Mouse (Mus musculus) liver, embryonic 13.5 days (tissue): ENCODE data around the gene Nabp2. TPM values are rescaled to one million over a fixed set of nuclear protein-coding genes. Genes with fewer than 3 reads are reported as not detected.

ENCODE experiments used
- ATAC-seq: fragments of 200-750 bp; cut with Nextera tagmentation; 2 replicates; pipeline ENCODE4 v1.8.0; 2017; ENCODE audit warnings: low read depth, mild to moderate bottlenecking, moderate number of reproducible peaks, moderate library complexity
- DNase-seq: peaks from one replicate; pipeline ENCODE4 v3.0.0; 2022
- H3K27ac ChIP-seq: fragments of 300-500 bp; sonication (generic); 2 replicates; pipeline ENCODE4 v1.5.1; 2015; ENCODE audit warnings: moderate library complexity, mild to moderate bottlenecking, inconsistent platforms
- H3K27me3 ChIP-seq: fragments of 300-500 bp; sonication (generic); 2 replicates; pipeline ENCODE4 v1.6.1; 2015; ENCODE audit warnings: mild to moderate bottlenecking, inconsistent platforms
- H3K36me3 ChIP-seq: fragments of 300-500 bp; sonication (generic); 2 replicates; pipeline ENCODE4 v1.6.1; 2015; ENCODE audit warnings: mild to moderate bottlenecking, inconsistent platforms
- H3K4me1 ChIP-seq: fragments of 300-500 bp; sonication (generic); replicated peaks from 2 replicates; pipeline ENCODE4 v1.6.1; 2015; ENCODE audit warnings: inconsistent platforms
- H3K4me2 ChIP-seq: fragments of 300-500 bp; sonication (generic); 2 replicates; pipeline ENCODE4 v1.6.1; 2015; ENCODE audit warnings: inconsistent platforms, mild to moderate bottlenecking, moderate library complexity
- H3K4me3 ChIP-seq: fragments of 300-500 bp; sonication (generic); replicated peaks from 2 replicates; pipeline ENCODE4 v1.5.1; 2015; ENCODE audit warnings: mild to moderate bottlenecking, inconsistent platforms
- H3K9ac ChIP-seq: fragments of 300-500 bp; sonication (generic); 2 replicates; pipeline ENCODE4 v1.6.1; 2015; ENCODE audit warnings: mild to moderate bottlenecking, inconsistent platforms
- H3K9me3 ChIP-seq: fragments of 300-500 bp; sonication (generic); replicated peaks from 2 replicates; pipeline ENCODE4 v1.6.1; 2016; ENCODE audit warnings: inconsistent platforms
- WGBS: fragments of 180-500 bp; shearing (Covaris S2); methylation state at CpG from one replicate; pipeline ENCODE4 v1.1.7; 2015; ENCODE audit not compliant: insufficient replicate concordance; 5-methylcytosine and 5-hydroxymethylcytosine counted together
- polyA plus RNA-seq: library from polyadenylated mRNA; unstranded; fragments of >200 nt; fragmentation: Nextera tagmentation; extraction: Ambion mirVana; gene quantifications from 2 replicates; pipeline ENCODE4 v1.2.1, GENCODE M21; 2015

The Nabp2 gene
- polyA plus RNA-seq, 1 experiment from 2014 or later, result 57.3 TPM

DNA sequence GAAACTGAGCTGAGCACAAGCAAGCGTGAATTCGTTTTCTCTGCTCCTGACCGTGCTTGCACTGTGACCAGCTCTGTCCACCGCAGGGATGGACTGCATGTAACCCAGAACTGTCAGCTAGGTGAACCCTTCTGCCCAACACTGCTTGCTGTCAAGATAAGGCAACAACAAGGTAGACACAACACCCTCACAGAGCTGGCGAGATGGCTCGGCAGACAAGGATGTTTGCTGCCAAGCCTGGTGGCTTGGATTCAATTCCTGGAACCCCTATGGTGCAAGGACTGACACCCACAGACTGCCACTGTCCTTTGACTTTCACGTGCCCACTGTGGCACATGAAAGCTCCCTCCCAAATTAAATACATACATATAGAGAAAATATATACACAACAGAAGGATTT is 7.4 kb downstream of the Nabp2 start:
- no peak for ATAC-seq
- no peak overlapping the region for H3K4me3 ChIP-seq
- peaks cover 15% of the 10 kb centered on the region for H3K4me1 ChIP-seq
- H3K27ac ChIP-seq, result no peak overlapping the region; the same call in 1 of the 2 replicates
- WGBS, result 79% methylated on average over 7 of the region's 7 CpGs
- no peak for DNase-seq
- H3K36me3 ChIP-seq, result peaks cover 28% of the 10 kb centered on the region
- no peak overlapping the region for H3K9ac ChIP-seq
- H3K27me3 ChIP-seq, result no peaks in the 10 kb centered on the region
- H3K9me3 ChIP-seq, result no peaks in the 10 kb centered on the region
- H3K4me2 ChIP-seq, result no peak overlapping the region

DNA sequence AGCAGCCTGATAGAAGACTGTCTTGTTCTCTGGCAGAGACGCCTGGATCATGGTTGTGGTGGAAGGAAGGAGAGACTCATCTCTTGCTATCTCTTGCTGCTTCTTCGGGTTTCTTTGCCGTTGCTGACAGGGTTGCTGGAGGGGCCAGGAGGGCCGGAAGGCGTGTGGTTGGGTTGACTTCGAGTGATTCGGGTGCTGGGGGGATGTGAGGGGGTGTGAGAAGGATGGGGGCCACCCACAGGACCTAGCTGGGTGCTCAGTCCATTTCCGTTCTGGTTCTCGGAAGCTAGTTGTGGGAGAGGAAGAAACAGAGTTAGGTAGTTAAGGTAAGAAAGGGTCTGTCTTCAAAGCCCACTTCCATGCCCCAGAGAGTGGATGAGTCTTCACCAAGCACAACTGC is 9.7 kb downstream of the Nabp2 start:
- WGBS, result 57% methylated on average over 9 of the region's 9 CpGs
- no peak overlapping the region for H3K27ac ChIP-seq
- no peaks in the 10 kb centered on the region for H3K9me3 ChIP-seq
- no peak for ATAC-seq
- peaks cover 9% of the 10 kb centered on the region for H3K4me1 ChIP-seq
- no peaks in the 10 kb centered on the region for H3K27me3 ChIP-seq
- no peak overlapping the region for H3K4me3 ChIP-seq
- DNase-seq, result no peak
- peaks cover 25% of the 10 kb centered on the region for H3K36me3 ChIP-seq
- H3K9ac ChIP-seq, result no peak overlapping the region
- no peak overlapping the region for H3K4me2 ChIP-seq

- H3K9me3 ChIP-seq, result no peaks in the 10 kb centered on the region
- H3K4me2 ChIP-seq, result peak within 1 kb of the TSS; percentile 53
- peak within 1 kb of the TSS; percentile 31 for H3K4me3 ChIP-seq
- H3K36me3 ChIP-seq, result peaks cover 21% of the 10 kb centered on the region
- 57% methylated on average over 2 of the region's 2 CpGs for WGBS
- ATAC-seq (no peak), DNase-seq (no peak)
- no peak within 1 kb of the TSS for H3K27ac ChIP-seq
- no peaks in the 10 kb centered on the region for H3K27me3 ChIP-seq
- peaks cover 14% of the 10 kb centered on the region for H3K4me1 ChIP-seq
- H3K9ac ChIP-seq, result 0 out of 2 replicates have a peak within 1 kb of the TSS, but pooled peaks have one; percentile 22
These were observed 10.2 kb downstream of the Nabp2 start, which contains the start of gene Slc39a5 for GRCm38 (mm10) chr10:128401056-128401455. TSS of gene Slc39a5 (minus strand) at chr10:128401229.

GRCm38 (mm10) chr10:128400338-128400737 is 11.0 kb downstream of the Nabp2 start:
- no peak for DNase-seq
- 56% methylated on average over 5 of the region's 5 CpGs for WGBS
- H3K36me3 ChIP-seq, result 0 out of 2 replicates have a peak, but pooled peaks cover 18% of the 10 kb centered on the region
- no peaks in the 10 kb centered on the region for H3K27me3 ChIP-seq
- no peak overlapping the region for H3K27ac ChIP-seq
- peak; percentile 57 for ATAC-seq
- no peaks in the 10 kb centered on the region for H3K9me3 ChIP-seq
- peaks cover 22% of the 10 kb centered on the region for H3K4me1 ChIP-seq
- peak overlapping the region; percentile 53 for H3K4me2 ChIP-seq
- peak overlapping the region; percentile 31 for H3K4me3 ChIP-seq
- H3K9ac ChIP-seq, result 0 out of 2 replicates have a peak overlapping the region, but pooled peaks have one; percentile 22

GRCm38 (mm10) chr10:128397466-128397865 is 13.8 kb downstream of the Nabp2 start:
- no peaks in the 10 kb centered on the region for H3K27me3 ChIP-seq
- H3K4me2 ChIP-seq, result no peak overlapping the region
- H3K27ac ChIP-seq, result no peak overlapping the region
- H3K9me3 ChIP-seq, result no peaks in the 10 kb centered on the region
- WGBS, result 63% methylated on average over 7 of the region's 7 CpGs
- peaks cover 36% of the 10 kb centered on the region for H3K36me3 ChIP-seq
- no peak overlapping the region for H3K4me3 ChIP-seq
- DNase-seq (no peak), ATAC-seq (no peak)
- H3K9ac ChIP-seq, result no peak overlapping the region
- H3K4me1 ChIP-seq, result peaks cover 36% of the 10 kb centered on the region

DNA sequence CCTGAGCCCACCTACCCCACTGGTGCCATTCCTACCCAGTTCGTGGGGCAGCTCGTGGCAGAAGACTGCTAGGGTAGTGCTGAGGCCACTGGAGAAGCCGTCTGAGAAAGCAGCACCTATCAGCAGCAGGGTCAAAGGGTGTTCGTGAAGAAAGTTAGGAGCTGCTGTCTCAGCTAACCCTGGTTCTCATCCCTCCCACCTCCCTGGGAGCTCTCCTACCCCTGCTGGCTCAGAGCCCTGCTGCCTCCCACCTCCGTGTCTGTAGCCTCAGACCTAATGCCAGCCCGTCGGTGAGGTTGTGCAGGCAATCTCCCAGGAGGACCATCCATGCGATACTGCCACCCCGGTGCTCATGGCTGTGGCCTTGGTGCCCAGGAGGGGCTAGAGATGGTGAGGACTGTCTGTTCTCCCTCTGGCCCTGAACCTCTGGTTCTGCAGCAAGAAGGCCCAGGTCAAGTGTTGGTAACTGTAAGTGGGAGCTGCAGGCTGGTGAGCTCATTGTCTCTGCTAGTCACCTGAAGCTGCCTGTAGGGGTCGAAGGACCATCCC is 14.5 kb downstream of the Nabp2 start:
- Histone ChIP-seq H3K9ac (no peak overlapping the region), H3K27ac (no peak overlapping the region), H3K27me3 (no peaks in the 10 kb centered on the region), H3K9me3 (no peaks in the 10 kb centered on the region), H3K4me3 (no peak overlapping the region), H3K4me1 (peaks cover 36% of the 10 kb centered on the region), H3K36me3 (peaks cover 42% of the 10 kb centered on the region), H3K4me2 (no peak overlapping the region)
- ATAC-seq (no peak), DNase-seq (no peak)
- WGBS, result 72% methylated on average over 10 of the region's 10 CpGs

DNA sequence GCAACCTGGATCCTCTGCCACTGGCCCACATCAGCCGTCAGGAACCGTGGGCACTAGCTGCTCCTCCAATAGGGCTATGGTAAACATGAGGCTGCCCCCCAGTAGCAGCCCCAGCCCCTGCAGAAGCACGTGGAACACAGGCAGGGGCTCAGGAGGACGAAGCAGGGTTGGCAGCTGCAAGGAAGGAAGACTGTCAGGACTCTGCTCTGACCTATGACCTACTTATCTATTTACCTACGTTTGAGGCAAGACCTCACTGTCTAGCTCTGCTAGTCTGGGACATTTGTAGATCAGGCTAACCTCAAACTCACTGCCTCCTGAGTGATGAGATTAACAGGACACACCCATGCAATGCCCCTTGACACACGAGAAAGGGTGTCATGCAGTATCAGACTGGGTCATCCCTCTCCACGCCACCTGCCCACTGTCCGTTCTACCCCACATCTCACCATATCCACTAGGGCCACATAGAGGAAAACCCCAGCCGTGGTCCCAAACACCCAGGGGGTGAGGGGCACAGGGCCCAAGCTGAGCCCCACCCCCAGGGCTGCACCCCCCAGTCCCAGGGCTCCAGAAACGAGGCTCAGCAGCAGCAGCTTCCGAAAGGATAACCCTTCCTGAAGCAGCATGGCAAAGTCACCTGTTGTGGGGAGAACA is 15.1 kb downstream of the Nabp2 start:
- Histone ChIP-seq H3K4me1 (peaks cover 36% of the 10 kb centered on the region), H3K27me3 (no peaks in the 10 kb centered on the region), H3K9me3 (no peaks in the 10 kb centered on the region), H3K4me2 (no peak overlapping the region), H3K36me3 (peaks cover 44% of the 10 kb centered on the region), H3K4me3 (no peak overlapping the region), H3K27ac (no peak overlapping the region), H3K9ac (no peak overlapping the region)
- ATAC-seq (peak; percentile 4; the same call in 1 of the 2 replicates), DNase-seq (no peak)
- WGBS, result 48% methylated on average over 11 of the region's 11 CpGs

DNA sequence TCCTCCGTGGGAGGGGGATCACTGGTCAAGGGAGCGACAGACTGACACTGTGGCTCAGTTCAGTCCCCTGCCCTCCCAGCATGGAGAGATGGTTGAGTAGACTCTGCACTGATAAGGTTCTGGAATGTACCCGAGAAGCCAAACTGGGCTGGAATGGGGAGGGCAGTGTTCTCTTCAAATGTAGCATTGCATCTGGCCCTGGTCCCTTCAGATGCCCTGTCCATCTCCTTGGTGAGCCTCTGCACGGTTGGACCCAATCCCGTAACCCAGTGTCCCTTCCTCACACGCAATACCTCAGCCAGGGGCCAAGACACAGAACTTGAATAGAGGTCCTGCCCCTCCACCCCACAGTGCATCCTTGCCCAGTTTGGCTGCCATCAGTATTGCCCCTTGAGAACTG is 19.4 kb downstream of the Nabp2 start:
- H3K4me3 ChIP-seq, result no peak overlapping the region
- DNase-seq (no peak), ATAC-seq (no peak)
- H3K27ac ChIP-seq, result no peak overlapping the region
- no peak overlapping the region for H3K9ac ChIP-seq
- peaks cover 36% of the 10 kb centered on the region for H3K4me1 ChIP-seq
- H3K9me3 ChIP-seq, result no peaks in the 10 kb centered on the region
- no peaks in the 10 kb centered on the region for H3K27me3 ChIP-seq
- peaks cover 83% of the 10 kb centered on the region for H3K36me3 ChIP-seq
- H3K4me2 ChIP-seq, result no peak overlapping the region
- 77% methylated on average over 6 of the region's 6 CpGs for WGBS

DNA sequence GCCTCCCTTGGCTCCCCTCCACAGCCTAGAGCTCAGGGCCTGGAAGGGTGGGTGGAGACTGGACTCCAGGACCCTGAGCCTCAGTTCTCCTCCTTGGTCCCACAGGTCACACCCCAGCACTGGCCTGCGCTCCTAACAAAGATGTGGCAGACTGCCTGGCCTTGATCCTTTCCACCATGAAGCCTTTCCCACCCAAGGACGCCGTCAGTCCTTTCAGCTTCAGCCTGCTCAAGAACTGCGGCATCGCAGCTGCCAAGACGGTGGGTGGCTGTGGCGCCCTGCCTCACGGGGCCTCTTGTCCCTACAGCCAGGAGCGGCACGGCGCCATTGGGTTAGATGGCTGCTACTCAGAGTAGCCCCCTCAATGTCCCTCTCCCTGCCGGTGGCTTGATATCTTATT is 20.9 kb downstream of the Nabp2 start:
- peaks cover 21% of the 10 kb centered on the region for H3K4me1 ChIP-seq
- no peak for ATAC-seq
- no peaks in the 10 kb centered on the region for H3K9me3 ChIP-seq
- no peak overlapping the region for H3K4me3 ChIP-seq
- no peak for DNase-seq
- H3K4me2 ChIP-seq, result no peak overlapping the region
- H3K27ac ChIP-seq, result no peak overlapping the region
- H3K27me3 ChIP-seq, result no peaks in the 10 kb centered on the region
- H3K9ac ChIP-seq, result no peak overlapping the region
- 92% methylated on average over 12 of the region's 12 CpGs for WGBS
- peaks cover 92% of the 10 kb centered on the region for H3K36me3 ChIP-seq

DNA sequence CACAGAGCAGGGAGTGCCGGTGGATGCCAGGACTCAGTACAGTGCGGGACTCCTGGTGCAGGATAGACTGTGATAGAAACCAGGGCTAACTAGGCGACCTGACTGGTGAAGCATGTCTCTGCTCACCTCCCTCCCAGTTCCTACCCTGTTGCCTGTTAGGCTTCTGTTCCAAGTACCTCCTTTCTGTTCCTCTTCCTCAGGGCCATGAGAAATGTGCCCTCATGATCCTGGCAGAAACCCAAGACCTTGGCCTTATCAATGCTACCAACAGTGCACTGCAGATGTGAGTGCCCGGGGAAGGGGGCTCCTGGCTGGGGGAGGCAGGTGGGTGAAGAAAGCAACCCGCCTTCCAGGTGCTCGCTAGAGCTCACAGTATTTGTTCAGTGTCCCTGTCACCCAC is 21.7 kb downstream of the Nabp2 start:
- ATAC-seq (no peak), DNase-seq (no peak)
- Histone ChIP-seq H3K27me3 (no peaks in the 10 kb centered on the region), H3K4me3 (no peak overlapping the region), H3K4me1 (peaks cover 16% of the 10 kb centered on the region), H3K27ac (no peak overlapping the region), H3K9me3 (no peaks in the 10 kb centered on the region), H3K36me3 (peaks cover 95% of the 10 kb centered on the region), H3K4me2 (no peak overlapping the region), H3K9ac (no peak overlapping the region)
- 72% methylated on average over 6 of the region's 6 CpGs for WGBS

DNA sequence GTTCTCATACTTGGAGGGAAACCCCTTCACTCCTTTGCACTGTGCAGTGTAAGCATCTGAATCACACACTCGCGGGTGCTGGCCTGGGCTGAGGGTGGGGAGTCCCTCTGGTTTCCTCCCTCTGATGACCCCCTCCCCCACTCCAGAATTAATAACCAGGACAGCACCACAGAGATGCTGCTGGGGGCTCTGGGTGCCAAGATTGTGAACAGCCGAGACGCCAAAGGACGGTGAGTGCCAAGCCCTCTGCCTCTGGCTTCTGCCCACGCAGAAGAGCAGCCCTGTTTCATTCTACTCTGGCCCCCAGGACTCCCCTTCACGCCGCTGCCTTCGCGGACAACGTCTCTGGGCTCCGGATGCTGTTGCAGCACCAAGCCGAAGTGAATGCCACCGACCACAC is 22.4 kb downstream of the Nabp2 start:
- WGBS, result 85% methylated on average over 14 of the region's 14 CpGs
- Histone ChIP-seq H3K36me3 (peaks cover 98% of the 10 kb centered on the region), H3K4me1 (peaks cover 10% of the 10 kb centered on the region), H3K27me3 (no peaks in the 10 kb centered on the region), H3K27ac (no peak overlapping the region), H3K4me2 (no peak overlapping the region), H3K9me3 (no peaks in the 10 kb centered on the region), H3K4me3 (no peak overlapping the region), H3K9ac (no peak overlapping the region)
- DNase-seq, result no peak
- ATAC-seq, result no peak

DNA sequence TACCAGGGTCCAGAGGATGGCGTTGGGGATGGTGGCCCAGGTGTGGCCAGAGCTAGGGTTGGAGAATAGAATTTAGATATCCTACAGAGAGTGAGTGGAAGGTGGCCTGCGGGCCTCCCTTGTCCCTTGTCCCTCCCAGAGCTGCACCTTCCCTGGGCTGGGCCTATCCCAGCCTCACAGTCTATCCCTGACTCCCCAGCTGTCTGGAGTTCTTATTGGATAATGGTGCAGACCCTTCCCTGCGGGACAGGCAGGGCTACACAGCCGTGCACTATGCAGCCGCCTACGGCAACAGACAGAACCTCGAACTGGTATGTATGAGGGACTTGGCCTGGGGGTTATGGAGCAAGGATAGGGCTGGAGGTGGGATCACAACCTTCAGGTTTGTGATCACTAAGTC is 25.4 kb downstream of the Nabp2 start:
- Histone ChIP-seq H3K4me3 (no peak overlapping the region), H3K27ac (no peak overlapping the region), H3K9me3 (no peaks in the 10 kb centered on the region), H3K9ac (no peak overlapping the region), H3K36me3 (peaks cover 99% of the 10 kb centered on the region), H3K4me2 (no peak overlapping the region), H3K4me1 (peaks cover 10% of the 10 kb centered on the region; the same call in 1 of the 2 replicates), H3K27me3 (no peaks in the 10 kb centered on the region)
- 89% methylated on average over 7 of the region's 7 CpGs for WGBS
- ATAC-seq, result no peak
- DNase-seq, result no peak
